Mouse (Mus musculus) myocyte (in vitro differentiated cells): ENCODE data around the gene Arf6.

Source experiments
- MAX ChIP-seq: IDR thresholded peaks from one replicate; pipeline ENCODE4 v1.6.1; 2011; ENCODE audit warnings: low read depth, mild to moderate bottlenecking, control low read depth
- MYOG ChIP-seq, 3 experiments: IDR thresholded peaks; one replicate each; pipeline ENCODE4 v1.6.1; 2011; ENCODE audit warnings: control low read depth in 2 of 3, low read depth in 2 of 3, mild to moderate bottlenecking in 2 of 3; ENCODE audit not compliant: insufficient read length in 2 of 3, control insufficient read depth in 1 of 3, insufficient read depth in 1 of 3
- POLR2A ChIP-seq: IDR thresholded peaks from one replicate; pipeline ENCODE4 v1.6.1; 2011; ENCODE audit warnings: low read depth, mild to moderate bottlenecking, control low read depth, moderate library complexity; ENCODE audit not compliant: insufficient read length
- REST ChIP-seq: IDR thresholded peaks from one replicate; pipeline ENCODE4 v1.6.1; 2011; ENCODE audit warnings: mild to moderate bottlenecking, control low read depth, moderate library complexity; ENCODE audit not compliant: insufficient read depth, insufficient read length
- TCF12 ChIP-seq: IDR thresholded peaks from one replicate; pipeline ENCODE4 v1.6.1; 2011; ENCODE audit warnings: mild to moderate bottlenecking, control low read depth; ENCODE audit not compliant: poor library complexity, insufficient read depth, severe bottlenecking

DNA sequence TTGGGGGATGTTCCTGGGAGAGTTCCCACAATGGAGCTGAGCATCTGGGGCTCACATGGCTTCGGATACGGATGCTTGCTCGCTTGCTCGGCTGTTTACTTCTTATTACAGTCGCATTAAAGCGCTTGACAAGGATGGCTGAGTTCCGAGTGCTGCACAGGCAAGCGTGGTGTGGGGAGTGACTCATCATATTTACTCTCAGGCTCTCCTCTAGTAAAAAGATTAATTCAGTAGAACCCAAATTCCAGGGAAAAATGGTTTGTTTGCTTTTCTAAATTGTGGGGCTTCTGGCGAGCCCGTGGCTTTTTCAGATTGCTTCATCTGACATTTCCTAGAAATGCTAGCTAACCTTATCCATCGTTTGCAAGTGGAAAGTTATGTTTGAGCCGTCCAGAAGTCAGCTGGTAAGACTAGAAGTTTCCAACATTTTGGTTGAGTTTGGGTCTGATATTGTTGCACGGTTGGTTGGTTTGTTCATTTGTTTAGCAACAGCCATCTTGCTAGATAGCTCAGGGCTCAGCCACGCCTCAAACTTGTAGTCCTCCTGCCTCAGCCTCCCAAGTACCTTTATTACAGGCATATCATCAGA is 47.2 kb downstream of the Arf6 start:
- TF ChIP-seq REST (no peak), POLR2A (no peak), TCF12 (no peak), MYOG (IDR thresholded peaks at IDR 0.05; ENCODE audit: control insufficient read depth in 1 of 3, insufficient read depth in 1 of 3, insufficient read length in 2 of 3, low read depth in 2 of 3) (no peak), MAX (no peak)
